Mouse (Mus musculus) hindbrain, embryonic 16.5 days (tissue): ENCODE results near the gene Atxn7l3. TPM values are rescaled to one million over a fixed set of nuclear protein-coding genes. Genes with fewer than 3 reads are reported as not detected.
A peak's percentile ranks its signal among the peaks of the same experiment; 100 is the strongest.

Experiments
- ATAC-seq: fragments of 200-750 bp; cut with Nextera tagmentation; 2 replicates; pipeline ENCODE4 v1.8.0; 2017; ENCODE audit warnings: moderate TSS enrichment, moderate library complexity
- H3K27ac ChIP-seq: fragments of 300-500 bp; sonication (generic); 2 replicates; pipeline ENCODE4 v1.5.1; 2014; ENCODE audit warnings: low read depth, mild to moderate bottlenecking, control low read depth, low read length, moderate library complexity
- H3K27me3 ChIP-seq: fragments of 300-500 bp; sonication (generic); replicated peaks from 2 replicates; pipeline ENCODE4 v1.6.1; 2014; ENCODE audit warnings: low read length; ENCODE audit not compliant: control insufficient read depth, insufficient read depth
- H3K36me3 ChIP-seq: fragments of 300-500 bp; sonication (generic); 2 replicates; pipeline ENCODE4 v1.6.1; 2014; ENCODE audit warnings: mild to moderate bottlenecking, low read length, moderate library complexity, mixed read lengths; ENCODE audit not compliant: control insufficient read depth, insufficient read depth
- H3K4me1 ChIP-seq: fragments of 300-500 bp; sonication (generic); 2 replicates; pipeline ENCODE4 v1.6.1; 2014; ENCODE audit warnings: low read depth, low read length; ENCODE audit not compliant: control insufficient read depth, insufficient read depth
- H3K4me2 ChIP-seq: fragments of 300-500 bp; sonication (generic); 2 replicates; pipeline ENCODE4 v1.6.1; 2014; ENCODE audit warnings: mild to moderate bottlenecking, low read length, control low read depth, moderate library complexity
- H3K4me3 ChIP-seq: fragments of 300-500 bp; sonication (generic); 2 replicates; pipeline ENCODE4 v1.5.1; 2014; ENCODE audit warnings: mild to moderate bottlenecking, low read length, control low read depth, moderate library complexity
- H3K9ac ChIP-seq: fragments of 300-500 bp; sonication (generic); 2 replicates; pipeline ENCODE4 v1.6.1; 2014; ENCODE audit warnings: low read depth, mild to moderate bottlenecking, control low read depth, low read length, moderate library complexity
- H3K9me3 ChIP-seq: fragments of 300-500 bp; sonication (generic); 2 replicates; pipeline ENCODE4 v1.6.1; 2014; ENCODE audit warnings: mild to moderate bottlenecking, low read length, moderate library complexity; ENCODE audit not compliant: control insufficient read depth
- WGBS: fragments of 180-500 bp; shearing (Covaris S2); extraction: QIAGEN DNeasy Blood & Tissue Kit; methylation state at CpG from one replicate; pipeline ENCODE4 v1.1.7; 2014; 5-methylcytosine and 5-hydroxymethylcytosine counted together
- polyA plus RNA-seq: library from polyadenylated mRNA; unstranded; fragments of >200 nt; fragmentation: Nextera tagmentation; extraction: Ambion mirVana; gene quantifications from 2 replicates; pipeline ENCODE4 v1.2.1, GENCODE M21; 2015

The Atxn7l3 gene
- polyA plus RNA-seq, 1 experiment from 2014 or later, result 26.6 TPM

GRCm38 (mm10) chr11:102291051-102291535 is 5.3 kb downstream of the Atxn7l3 start:
- H3K27ac ChIP-seq, result no peak overlapping the region
- peaks cover 35% of the 10 kb centered on the region for H3K36me3 ChIP-seq

GRCm38 (mm10) chr11:102290141-102290540 is 6.3 kb downstream of the Atxn7l3 start:
- no peaks in the 10 kb centered on the region for H3K9me3 ChIP-seq
- no peak for ATAC-seq
- H3K36me3 ChIP-seq, result peaks cover 35% of the 10 kb centered on the region
- H3K4me3 ChIP-seq, result no peak overlapping the region
- H3K4me1 ChIP-seq, result peaks cover 25% of the 10 kb centered on the region
- H3K9ac ChIP-seq, result no peak overlapping the region
- 80% methylated on average over 4 of the region's 4 CpGs for WGBS
- no peak overlapping the region for H3K4me2 ChIP-seq
- no peak overlapping the region for H3K27ac ChIP-seq
- no peaks in the 10 kb centered on the region for H3K27me3 ChIP-seq

More at GRCm38 (mm10) chr11:102291051-102291535, 5.3 kb downstream of the Atxn7l3 start:
- H3K4me1 ChIP-seq, result peaks cover 22% of the 10 kb centered on the region
- no peak overlapping the region for H3K9ac ChIP-seq
- 79% methylated on average over 11 of the region's 11 CpGs for WGBS
- no peaks in the 10 kb centered on the region for H3K9me3 ChIP-seq
- ATAC-seq, result no peak
- no peak overlapping the region for H3K4me3 ChIP-seq
- H3K4me2 ChIP-seq, result no peak overlapping the region
- no peaks in the 10 kb centered on the region for H3K27me3 ChIP-seq

- H3K9me3 ChIP-seq, result no peaks in the 10 kb centered on the region
- no peak overlapping the region for H3K9ac ChIP-seq
- no peak overlapping the region for H3K4me3 ChIP-seq
- H3K27me3 ChIP-seq, result no peaks in the 10 kb centered on the region
- ATAC-seq, result no peak
- H3K36me3 ChIP-seq, result peaks cover 35% of the 10 kb centered on the region
- peaks cover 19% of the 10 kb centered on the region for H3K4me1 ChIP-seq
- H3K4me2 ChIP-seq, result no peak overlapping the region
- 58% methylated on average over 6 of the region's 6 CpGs for WGBS
- no peak overlapping the region for H3K27ac ChIP-seq
Measured at GRCm38 (mm10) chr11:102289511-102290100, 6.8 kb downstream of the Atxn7l3 start.

GRCm38 (mm10) chr11:102288913-102289312 is 7.5 kb downstream of the Atxn7l3 start:
- Histone ChIP-seq H3K36me3 (peaks cover 34% of the 10 kb centered on the region), H3K4me2 (no peak overlapping the region), H3K4me3 (no peak overlapping the region), H3K27me3 (no peaks in the 10 kb centered on the region), H3K4me1 (peaks cover 14% of the 10 kb centered on the region), H3K9ac (no peak overlapping the region), H3K9me3 (no peaks in the 10 kb centered on the region), H3K27ac (no peak overlapping the region)
- no peak for ATAC-seq
- 83% methylated on average over 2 of the region's 2 CpGs for WGBS

GRCm38 (mm10) chr11:102288027-102288804 is 8.2 kb downstream of the Atxn7l3 start:
- Histone ChIP-seq H3K4me3 (no peak overlapping the region), H3K9ac (no peak overlapping the region), H3K27me3 (no peaks in the 10 kb centered on the region), H3K4me1 (peaks cover 14% of the 10 kb centered on the region), H3K36me3 (peaks cover 28% of the 10 kb centered on the region), H3K9me3 (no peaks in the 10 kb centered on the region), H3K27ac (peak overlapping the region; percentile 7; the same call in 1 of the 2 replicates), H3K4me2 (no peak overlapping the region)
- no peak for ATAC-seq
- WGBS, result 95% methylated on average over 8 of the region's 8 CpGs

GRCm38 (mm10) chr11:102287485-102287884 is 8.9 kb downstream of the Atxn7l3 start:
- H3K27me3 ChIP-seq, result no peaks in the 10 kb centered on the region
- H3K4me3 ChIP-seq, result no peak overlapping the region
- no peak for ATAC-seq
- no peaks in the 10 kb centered on the region for H3K9me3 ChIP-seq
- 86% methylated on average over 8 of the region's 8 CpGs for WGBS
- peaks cover 27% of the 10 kb centered on the region for H3K36me3 ChIP-seq
- no peak overlapping the region for H3K27ac ChIP-seq
- H3K4me2 ChIP-seq, result no peak overlapping the region
- no peak overlapping the region for H3K9ac ChIP-seq
- H3K4me1 ChIP-seq, result peaks cover 14% of the 10 kb centered on the region

GRCm38 (mm10) chr11:102285095-102285834 is 11.2 kb downstream of the Atxn7l3 start:
- Histone ChIP-seq H3K4me3 (peak overlapping the region; percentile 75), H3K4me2 (peak overlapping the region; percentile 82), H3K27me3 (no peaks in the 10 kb centered on the region), H3K4me1 (peaks cover 14% of the 10 kb centered on the region), H3K9ac (peak overlapping the region; percentile 75), H3K36me3 (peaks cover 11% of the 10 kb centered on the region; the same call in 1 of the 2 replicates), H3K9me3 (no peaks in the 10 kb centered on the region), H3K27ac (peak overlapping the region; percentile 86)
- ATAC-seq, result peak; percentile 67
- 5% methylated on average over 31 of the region's 31 CpGs for WGBS

GRCm38 (mm10) chr11:102284501-102285094 is 11.8 kb downstream of the Atxn7l3 start, which contains the start of gene Tmub2:
Tmub2 (plus strand) TSS chr11:102284931.
- H3K9ac ChIP-seq, result peak within 1 kb of the TSS; percentile 75
- ATAC-seq, result peak; percentile 92
- no peaks in the 10 kb centered on the region for H3K9me3 ChIP-seq
- peak within 1 kb of the TSS; percentile 75 for H3K4me3 ChIP-seq
- no peaks in the 10 kb centered on the region for H3K27me3 ChIP-seq
- H3K4me1 ChIP-seq, result peaks cover 14% of the 10 kb centered on the region
- H3K27ac ChIP-seq, result peak within 1 kb of the TSS; percentile 86
- peak within 1 kb of the TSS; percentile 82 for H3K4me2 ChIP-seq
- under 1% methylated on average over 32 of the region's 32 CpGs for WGBS
- peaks cover 11% of the 10 kb centered on the region; the same call in 1 of the 2 replicates for H3K36me3 ChIP-seq
